Mouse (Mus musculus): ENCODE results near the gene Cacna1i.

GRCm38 (mm10) chr15:80373219-80373964 is 86.4 kb downstream of the Cacna1i start:
- TF ChIP-seq GATA1 (IDR thresholded peaks at IDR 0.05; ENCODE audit: borderline replicate concordance, low read length) (no peak), FLI1 (IDR thresholded peaks at IDR 0.05; ENCODE audit: low read length) (no peak)
